Mouse (Mus musculus): ENCODE results near the gene Fgfr2.
"Not testable (repeated sequence)": the region's sequence is repeated elsewhere in the genome, so short reads cannot be mapped to it uniquely, and the experiment has no call there.

Gene Fgfr2

DNA sequence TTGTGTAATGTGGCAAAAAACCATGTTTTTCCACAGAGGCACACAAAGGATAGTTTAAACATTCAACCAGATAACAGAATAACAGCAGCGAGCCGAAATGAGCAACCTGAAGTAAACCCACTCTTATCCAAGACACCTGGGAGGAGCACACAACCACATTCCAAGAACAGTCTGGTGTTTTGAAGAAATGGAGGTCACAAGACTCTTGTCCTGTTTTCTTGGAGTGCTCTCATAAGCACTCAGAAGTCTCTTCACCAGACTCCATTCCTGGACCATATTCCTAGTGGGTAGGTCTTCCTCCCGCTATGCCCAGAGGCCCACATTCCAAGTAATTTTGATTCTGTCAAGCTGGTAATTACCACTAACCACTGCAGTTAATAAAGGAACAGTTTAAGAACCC is 1973.0 kb downstream of the Fgfr2 start:
- DNase-seq (ENCODE audit: low spot score): no peak

DNA sequence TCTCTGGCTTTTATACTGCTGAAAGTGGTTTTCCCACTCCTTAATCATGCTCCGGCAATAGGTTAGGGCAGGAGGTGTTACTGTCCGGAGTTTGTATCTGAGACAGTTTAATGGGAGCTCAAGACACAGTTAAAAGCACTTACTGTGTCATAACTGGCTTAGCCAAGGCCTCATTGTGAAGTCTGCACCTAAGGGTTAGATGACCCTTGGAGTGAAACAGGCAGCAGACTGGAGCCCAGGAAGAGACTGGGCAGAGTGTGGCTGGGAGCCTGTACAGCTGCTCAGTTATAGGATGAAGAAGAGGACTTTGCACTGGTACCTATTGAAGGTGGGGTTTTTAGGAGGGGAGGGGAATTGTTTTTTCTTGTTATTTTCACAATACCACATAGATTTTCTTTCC is 1976.9 kb downstream of the Fgfr2 start, which contains the start of gene 4933402N03Rik:
Gene 4933402N03Rik (minus strand): TSS at position 101 of the 400 bp plus-strand sequence.
- DNase-seq (ENCODE audit: low spot score): no peak

DNA sequence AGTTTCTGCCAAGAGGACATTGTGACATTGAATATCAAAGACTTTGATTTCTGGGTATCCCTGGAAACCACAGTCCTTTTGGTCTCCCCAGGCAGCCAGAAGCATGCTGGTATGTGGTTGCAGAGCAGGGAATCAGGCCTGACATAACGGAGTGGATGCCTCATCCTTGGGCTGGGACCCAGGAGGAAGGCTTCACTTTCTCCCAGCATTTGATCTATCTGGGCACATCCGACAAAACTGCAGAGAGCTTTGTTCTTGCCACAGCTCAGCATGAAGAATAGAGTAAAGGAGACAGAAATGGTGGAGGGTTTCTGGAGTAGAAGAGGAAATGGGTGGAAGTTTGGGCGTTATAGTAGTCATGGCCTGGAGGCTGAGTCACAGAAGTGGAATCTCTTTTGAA is 1990.0 kb downstream of the Fgfr2 start:
- DNase-seq (ENCODE audit: low spot score): no peak

DNA sequence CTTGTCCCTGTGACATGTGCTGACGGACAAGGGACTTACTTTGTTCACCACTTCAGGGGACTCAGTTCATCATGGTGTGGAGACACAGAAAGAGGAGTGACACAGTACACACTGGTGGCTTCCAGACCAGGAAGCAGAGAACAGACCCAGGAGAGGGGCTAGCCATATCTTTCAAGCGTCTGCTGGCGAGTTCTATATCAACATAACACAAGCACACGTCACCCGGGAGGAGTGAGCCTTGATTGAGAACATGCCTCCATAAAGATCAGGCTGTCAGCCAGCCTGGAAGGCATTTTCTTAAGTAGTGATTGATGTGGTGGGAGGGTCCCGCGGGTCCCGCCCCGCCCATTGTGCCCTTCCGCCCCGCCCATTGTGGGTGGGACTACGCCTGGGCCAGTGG is 1993.1 kb downstream of the Fgfr2 start:
- no peak for DNase-seq (ENCODE audit: low spot score)

DNA sequence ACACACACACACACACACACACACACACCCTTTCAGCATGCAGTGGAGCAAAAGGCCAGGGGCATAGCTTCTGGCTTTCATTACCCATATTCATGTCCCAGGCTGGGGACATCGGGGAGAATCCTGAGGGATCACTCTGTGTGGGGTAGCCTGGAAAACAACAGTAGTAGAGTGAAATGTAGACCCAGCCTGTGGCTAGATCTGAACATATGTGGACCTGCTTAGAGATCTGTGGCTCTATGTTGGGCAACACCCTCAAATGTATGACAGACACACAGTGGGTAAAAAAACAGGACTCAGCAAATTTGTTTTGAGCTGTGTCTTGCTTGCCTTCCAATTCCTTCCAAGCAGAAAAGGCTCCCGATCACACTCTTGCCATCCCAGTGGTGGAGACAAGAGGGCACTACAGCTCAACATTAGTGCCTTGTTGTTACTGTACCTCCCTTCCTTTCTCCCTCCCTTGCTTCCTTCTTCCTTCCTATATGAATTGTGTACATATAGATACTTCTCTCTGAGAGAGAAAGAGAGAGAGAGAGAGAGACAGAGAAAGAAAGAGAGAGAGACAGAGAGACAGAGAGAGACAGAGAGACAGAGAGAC is 2000.8 kb downstream of the Fgfr2 start:
- DNase-seq (ENCODE audit: low spot score): no peak

DNA sequence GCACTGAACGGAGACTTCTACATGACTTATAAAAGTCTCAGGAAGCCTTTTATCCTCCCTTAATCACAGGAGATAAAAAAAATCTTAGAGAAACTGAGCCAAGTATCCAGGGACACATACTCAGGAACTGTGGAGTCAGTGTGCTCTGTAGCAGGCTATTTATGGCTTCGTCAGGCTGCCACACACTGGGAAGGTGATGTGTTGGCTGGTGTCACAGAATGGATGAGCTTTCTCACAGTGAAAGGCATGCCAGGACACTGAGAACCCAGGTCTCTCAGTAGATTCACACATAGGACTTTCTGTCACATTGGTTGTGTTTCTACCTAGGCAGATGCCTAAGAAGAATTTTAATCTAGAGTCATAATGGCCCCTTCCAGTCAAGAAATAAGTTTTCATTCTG is 2008.7 kb downstream of the Fgfr2 start:
- no peak for DNase-seq (ENCODE audit: low spot score)

DNA sequence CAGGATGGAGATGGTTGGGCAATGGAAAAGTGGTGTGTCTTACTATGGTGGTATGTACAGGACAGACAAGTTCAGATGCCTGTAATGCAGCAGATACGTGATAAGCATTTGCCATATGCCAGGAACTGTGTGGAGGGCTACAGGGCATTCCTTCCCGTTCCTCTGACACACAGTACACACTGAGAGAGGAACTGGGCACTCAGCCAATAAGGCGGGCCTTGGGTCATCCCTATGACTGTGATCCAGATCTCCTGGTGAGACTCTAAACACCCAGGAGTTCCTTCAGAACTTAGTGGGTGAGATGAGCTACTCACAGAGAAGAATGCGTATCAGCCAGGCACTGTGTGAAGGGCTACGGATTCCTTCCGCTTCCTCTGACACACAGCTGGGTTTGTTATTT is 2009.5 kb downstream of the Fgfr2 start:
- DNase-seq (ENCODE audit: low spot score): no peak

DNA sequence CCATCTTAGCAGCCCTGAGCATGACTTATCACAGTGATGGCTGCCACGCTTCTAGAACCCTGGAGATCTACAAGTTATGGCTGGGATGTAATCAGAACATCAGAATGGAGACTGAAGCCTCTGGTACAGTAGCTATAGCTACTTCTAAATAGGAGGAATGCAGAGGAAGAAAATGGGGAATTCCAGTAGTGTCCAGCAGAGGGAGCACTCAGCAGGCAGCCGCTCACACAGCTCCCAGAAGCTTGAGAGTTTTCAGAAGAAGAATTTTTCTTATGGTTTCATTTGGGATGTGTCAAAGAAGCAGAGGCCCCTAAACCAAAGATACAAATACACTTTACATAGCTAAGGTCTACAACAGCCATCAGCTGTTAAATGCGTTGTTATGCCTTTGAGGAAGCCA is 2010.7 kb downstream of the Fgfr2 start:
- peak; percentile 72 for DNase-seq (ENCODE audit: low spot score)

DNA sequence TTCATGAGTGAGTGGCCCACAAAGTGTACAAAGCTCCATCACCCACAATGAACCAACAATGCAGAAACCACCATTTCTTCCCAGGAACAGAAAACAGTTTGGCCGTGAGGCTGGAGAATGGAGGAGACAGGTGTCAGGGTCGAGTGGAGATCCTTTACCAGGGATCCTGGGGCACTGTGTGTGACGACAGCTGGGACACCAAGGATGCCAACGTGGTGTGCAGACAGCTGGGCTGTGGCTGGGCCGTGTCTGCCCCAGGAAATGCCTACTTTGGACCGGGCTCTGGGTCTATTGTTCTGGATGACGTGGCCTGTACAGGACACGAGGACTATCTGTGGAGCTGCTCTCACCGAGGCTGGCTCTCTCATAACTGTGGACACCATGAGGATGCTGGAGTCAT is 2040.7 kb downstream of the Fgfr2 start:
- DNase-seq (ENCODE audit: low spot score): not testable (repeated sequence)

DNA sequence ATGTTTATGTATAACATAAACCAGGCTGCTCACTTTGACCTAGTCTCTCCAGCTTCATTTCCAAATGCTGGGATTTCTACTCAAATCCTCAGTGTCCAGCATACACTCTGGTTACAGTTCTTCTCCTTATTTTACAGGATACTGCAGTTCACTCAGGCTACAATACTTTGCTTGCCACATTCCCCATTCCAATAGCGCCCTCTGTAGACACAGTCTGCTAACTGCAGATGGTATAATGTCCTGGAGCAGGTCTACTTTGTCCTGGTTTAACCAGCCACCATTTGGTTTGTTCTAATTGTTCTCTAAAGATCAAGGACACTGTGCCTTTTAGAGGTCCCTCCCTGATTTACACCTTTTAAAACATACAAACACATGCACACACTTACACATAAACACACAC is 2047.2 kb downstream of the Fgfr2 start:
- peak; percentile 22 for DNase-seq (ENCODE audit: low spot score)

DNA sequence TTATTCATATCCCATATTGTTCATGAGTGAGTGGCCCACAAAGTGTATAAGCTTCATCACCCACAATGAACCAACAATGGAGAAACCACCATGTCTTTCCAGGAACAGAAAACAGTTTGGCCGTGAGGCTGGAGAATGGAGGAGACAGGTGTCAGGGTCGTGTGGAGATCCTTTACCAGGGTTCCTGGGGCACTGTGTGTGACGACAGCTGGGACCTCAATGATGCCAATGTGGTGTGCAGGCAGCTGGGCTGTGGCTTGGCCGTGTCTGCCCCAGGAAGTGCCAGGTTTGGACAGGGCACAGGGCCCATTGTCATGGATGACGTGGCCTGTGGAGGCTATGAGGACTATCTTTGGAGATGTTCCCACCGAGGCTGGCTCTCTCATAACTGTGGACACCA is 2049.1 kb downstream of the Fgfr2 start:
- DNase-seq (ENCODE audit: low spot score): not testable (repeated sequence)

DNA sequence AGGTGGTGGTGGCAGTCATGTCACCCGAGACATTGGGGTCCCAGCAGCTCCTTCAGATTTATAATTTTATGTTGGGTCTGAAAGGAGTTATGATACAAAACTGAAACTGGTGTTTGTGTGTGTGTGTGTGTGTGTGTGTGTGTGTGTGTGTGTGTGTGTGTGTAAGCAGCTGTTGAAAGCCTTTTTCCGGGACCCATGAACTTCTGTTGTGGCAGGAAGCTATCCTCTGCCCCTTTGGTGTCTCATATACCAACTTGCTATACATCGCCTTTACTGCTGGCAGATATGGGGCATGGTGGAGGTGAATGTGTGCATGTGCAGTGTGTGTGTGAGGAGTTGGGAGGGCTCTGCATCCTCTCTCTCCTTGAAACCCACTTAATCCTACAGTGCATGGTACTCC is 2049.7 kb downstream of the Fgfr2 start:
- not testable (repeated sequence) for DNase-seq (ENCODE audit: low spot score)

DNA sequence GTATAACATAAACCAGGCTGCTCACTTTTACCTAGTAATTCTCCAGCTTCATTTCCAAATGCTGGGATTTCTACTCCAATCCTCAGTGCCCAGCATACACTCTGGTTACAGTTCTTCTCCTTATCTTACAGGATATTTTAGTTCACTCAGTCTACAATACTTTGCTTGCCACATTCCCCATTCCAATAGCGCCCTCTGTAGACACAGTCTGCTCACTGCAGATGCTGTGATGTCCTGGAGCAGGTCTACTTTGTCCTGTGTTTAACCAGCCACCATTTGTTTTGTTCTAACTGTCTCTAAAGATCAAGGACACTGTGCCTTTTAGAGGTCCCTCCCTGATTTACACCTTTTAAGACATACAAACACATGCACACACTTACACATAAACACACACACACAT is 2055.0 kb downstream of the Fgfr2 start:
- peak; percentile 36 for DNase-seq (ENCODE audit: low spot score)

DNA sequence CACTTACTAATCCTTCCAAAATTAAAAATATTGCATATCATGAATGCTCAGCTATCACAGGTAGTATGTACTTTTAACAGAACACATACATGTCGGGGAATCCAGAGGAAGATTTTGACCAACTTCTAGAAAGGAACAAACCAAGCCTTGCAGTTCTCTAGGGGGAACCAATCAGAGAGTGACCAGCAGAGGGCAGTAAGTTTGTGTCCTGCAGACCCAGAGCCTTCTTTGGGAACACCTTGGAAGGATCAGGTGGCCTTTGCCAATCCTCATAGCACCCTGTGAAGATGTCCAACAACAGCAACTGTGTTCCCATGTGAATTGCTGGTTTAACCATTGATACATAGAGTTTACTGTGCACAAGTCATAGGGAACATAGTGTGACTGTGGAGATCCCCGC is 2060.6 kb downstream of the Fgfr2 start:
- DNase-seq (ENCODE audit: low spot score): no peak

DNA sequence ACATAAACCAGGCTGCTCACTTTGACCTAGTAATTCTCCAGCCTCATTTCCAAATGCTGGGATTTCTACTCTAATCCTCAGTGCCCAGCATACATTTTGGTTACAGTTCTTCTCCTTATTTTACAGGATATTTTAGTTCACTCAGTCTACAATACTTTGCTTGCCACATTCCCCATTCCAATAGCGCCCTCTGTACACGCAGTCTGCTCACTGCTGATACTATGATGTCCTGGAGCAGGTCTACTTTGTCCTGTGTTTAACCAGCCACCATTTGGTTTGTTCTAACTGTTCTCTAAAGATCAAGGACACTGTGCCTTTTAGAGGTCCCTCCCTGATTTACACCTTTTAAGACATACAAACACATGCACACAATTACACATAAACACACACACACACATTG is 2063.3 kb downstream of the Fgfr2 start:
- DNase-seq (ENCODE audit: low spot score): peak; percentile 8

DNA sequence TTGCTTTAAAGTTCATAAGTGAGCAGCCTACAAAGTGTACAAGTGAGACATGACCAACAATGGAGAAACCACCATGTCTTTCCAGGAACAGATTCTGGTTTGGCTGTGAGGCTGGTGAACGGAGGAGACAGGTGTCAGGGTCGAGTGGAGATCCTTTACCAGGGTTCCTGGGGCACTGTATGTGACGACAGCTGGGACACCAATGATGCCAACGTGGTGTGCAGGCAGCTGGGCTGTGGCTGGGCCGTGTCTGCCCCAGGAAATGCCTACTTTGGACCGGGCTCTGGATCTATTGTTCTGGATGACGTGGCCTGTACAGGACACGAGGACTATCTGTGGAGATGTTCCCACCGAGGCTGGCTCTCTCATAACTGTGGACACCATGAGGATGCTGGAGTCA is 2065.2 kb downstream of the Fgfr2 start:
- DNase-seq (ENCODE audit: low spot score): not testable (repeated sequence)

DNA sequence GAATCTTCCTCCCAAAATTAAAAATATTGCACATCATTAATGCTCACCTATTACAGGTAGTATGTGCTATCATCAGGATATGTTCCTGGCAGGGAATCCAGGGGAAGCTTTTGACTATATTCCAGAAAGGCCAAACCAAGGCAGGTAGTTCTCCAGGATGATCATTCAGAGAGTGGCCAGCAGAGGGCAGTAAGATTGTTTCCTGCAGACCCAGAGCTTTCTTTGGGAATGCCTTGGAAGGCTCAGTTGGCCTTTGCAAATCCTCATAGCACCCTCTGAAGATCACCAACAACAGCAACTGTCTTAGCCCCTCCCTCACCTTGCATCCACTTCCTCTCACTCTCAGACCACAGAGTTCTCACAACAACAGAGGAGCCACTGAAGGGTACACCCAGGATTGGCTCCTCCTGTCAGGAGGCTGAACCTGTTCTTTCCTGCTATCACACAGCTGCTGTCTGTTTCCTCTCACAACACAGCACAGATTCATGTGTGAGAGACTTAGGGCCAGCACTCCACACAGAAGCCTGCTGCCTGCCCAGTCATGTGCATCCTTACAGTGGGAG is 2068.3 kb downstream of the Fgfr2 start:
- no peak for DNase-seq (ENCODE audit: low spot score)

DNA sequence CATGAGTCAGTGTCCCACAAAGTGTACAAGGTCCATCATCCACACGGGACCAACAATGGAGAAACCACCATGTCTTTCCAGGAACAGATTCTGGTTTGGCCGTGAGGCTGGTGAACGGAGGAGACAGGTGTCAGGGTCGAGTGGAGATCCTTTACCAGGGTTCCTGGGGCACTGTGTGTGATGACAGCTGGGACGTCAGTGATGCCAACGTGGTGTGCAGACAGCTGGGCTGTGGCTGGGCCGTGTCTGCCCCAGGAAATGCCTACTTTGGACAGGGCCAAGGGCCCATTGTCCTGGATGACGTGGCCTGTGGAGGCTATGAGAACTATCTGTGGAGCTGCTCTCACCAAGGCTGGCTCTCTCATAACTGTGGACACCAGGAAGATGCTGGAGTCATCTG is 2073.3 kb downstream of the Fgfr2 start:
- DNase-seq (ENCODE audit: low spot score): not testable (repeated sequence)

DNA sequence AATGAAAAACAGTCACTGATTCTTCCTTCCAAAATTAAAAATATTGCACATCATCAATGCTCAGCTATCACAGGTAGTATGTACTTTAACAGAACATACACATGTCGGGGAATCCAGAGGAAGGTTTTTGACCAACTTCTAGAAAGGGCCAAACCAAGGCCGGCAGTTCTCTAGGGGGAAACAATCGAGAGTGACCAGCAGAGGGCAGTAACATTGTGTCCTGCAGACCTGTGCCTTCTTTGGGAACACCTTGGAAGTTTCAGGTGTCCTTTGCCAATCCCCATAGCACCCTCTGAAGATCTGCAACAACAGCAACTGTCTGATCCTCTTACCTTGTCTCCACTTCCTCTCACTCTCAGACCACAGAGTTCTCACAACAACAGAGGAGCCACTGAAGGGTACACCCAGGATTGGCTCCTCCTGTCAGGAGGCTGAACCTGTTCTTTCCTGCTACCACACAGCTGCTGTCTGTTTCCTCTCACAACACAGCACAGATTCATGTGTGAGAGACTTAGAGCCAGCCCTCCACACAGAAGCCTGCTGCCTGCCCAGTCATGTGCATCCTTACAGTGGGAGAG is 2077.8 kb downstream of the Fgfr2 start:
- not testable (repeated sequence) for DNase-seq (ENCODE audit: low spot score)

DNA sequence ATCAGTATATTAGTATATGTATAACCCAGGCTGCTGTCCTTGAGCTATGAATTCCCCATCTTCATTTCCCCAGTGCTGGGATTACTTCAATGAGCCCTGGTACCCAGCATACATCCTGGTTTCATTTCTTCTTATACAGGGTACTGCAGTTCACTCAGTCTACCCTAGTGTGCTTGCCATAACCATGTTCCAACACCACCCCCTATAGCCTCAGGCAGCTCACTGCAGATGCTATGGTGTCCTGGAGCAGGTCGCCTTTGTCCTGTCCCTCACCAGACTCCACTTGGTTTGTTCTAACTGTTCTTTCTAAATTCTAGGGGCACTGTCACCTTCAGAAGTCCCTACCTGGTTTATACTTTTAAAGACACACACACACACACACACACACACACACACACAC is 2080.5 kb downstream of the Fgfr2 start:
- no peak for DNase-seq (ENCODE audit: low spot score)

DNA sequence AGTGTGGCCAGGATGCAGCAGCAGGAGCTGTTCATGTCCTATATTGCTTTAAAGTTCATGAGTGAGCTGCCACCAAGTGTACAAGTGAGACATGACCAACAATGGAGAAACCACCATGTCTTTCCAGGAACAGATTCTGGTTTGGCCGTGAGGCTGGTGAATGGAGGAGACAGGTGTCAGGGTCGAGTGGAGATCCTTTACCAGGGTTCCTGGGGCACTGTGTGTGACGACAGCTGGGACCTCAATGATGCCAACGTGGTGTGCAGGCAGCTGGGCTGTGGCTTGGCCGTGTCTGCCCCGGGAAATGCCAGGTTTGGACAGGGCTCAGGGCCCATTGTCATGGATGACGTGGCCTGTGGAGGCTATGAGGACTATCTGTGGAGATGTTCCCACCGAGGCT is 2082.4 kb downstream of the Fgfr2 start:
- DNase-seq (ENCODE audit: low spot score): not testable (repeated sequence)

DNA sequence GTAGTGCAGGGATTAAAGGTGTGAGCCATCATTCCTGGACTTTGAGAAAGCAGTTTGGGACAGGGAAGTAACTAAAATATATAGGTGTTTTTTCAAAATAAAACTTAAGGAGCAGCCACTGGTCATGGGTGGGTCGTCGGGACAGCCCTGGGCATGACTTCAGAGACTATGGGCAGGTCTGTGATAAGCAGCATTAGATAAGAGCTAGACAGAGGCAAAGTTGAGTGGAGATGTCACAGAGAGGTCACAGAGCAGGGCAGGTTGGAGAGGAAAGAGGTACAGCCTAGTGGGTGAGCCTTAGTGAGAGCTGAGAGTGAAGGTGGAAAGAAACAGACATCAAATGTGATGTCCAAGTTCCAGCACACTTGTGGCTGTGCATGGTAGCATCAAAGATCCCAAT is 2086.1 kb downstream of the Fgfr2 start:
- DNase-seq (ENCODE audit: low spot score): no peak

DNA sequence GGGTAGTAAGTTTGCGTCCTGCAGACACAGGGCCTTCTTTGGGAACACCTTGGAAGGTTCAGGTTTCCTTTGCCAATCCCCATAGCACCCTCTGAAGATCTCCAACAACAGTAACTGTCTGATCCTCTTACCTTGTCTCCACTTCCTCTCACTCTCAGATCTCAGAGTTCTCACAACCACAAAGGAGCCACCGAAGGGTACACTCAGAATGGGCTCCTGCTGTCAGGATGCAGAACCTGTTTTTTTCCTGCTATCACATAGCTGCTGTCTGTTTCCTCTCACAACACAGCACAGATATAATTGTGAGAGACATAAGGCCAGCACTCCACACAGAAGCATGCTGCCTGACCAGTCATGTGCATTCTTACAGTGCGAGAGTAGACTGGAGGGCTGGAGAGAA is 2086.8 kb downstream of the Fgfr2 start:
- no peak for DNase-seq (ENCODE audit: low spot score)

DNA sequence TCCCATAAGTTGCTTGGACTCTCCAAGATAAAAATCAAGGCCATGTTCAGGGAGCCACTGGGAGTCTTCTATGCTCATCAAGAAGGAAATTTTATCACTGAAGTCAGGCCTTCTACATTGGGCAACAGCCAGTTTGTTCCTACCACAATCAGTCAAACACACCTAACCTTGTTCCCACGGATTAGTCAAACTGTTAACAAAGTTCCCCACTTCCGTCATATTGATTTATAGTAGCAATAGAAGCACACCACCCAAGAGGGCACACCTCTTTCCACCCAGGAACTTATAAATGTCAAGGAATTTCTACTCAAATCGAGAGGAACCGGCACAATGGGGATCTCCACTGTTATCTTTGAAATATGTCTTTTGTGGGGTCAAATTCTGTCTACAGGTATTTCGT is 2091.4 kb downstream of the Fgfr2 start, which contains the start of gene Dmbt1:
Gene Dmbt1 (plus strand): TSS at position 299 of the 400 bp plus-strand sequence.
- DNase-seq (ENCODE audit: low spot score): no peak

Measured in layer of hippocampus, adult 11-12 months (tissue).